8 mouse cellular contexts compared by ENCODE assay signal in genomic region chr5:128917116-128917959, GRCm38 (mm10). TPM values are rescaled to one million over a fixed set of nuclear protein-coding genes. Genes with fewer than 3 reads are reported as not detected.
DNase-seq lines count a peak whose midpoint lies in the region; ATAC-seq and TF ChIP-seq lines count a peak whose summit lies in the region.

No protein-coding gene starts in this region.

- no peaks in the 10 kb centered on the region for H3K27me3 ChIP-seq in heart, adult 2 months (ENCODE audit: control insufficient read depth, insufficient read depth, low read length)
- H3K27me3 ChIP-seq in midbrain, embryonic 14.5 days (ENCODE audit: control insufficient read depth, insufficient read depth, low read length): no peaks in the 10 kb centered on the region

- peak; percentile 20 to 59 for DNase-seq in heart, adult 2 months
- no peak for DNase-seq in heart, adult 11 months
- DNase-seq in adrenal gland, adult (ENCODE audit: inconsistent age in 2 of 2, low spot score in 1 of 2): peak; percentile 44 to 82
- DNase-seq in kidney, postnatal 4 days: peak; percentile 94
- peak; percentile 70 for DNase-seq in midbrain, embryonic 14.5 days
- DNase-seq in urinary bladder, postnatal 4 days (ENCODE audit: low spot score in 2 of 2): peak; percentile 47 to 80
- DNase-seq in cerebellum, adult 18-20 months: no peak

- no peak for TF ChIP-seq POLR2A in heart, adult 2 months (IDR thresholded peaks at IDR 0.05; ENCODE audit: insufficient read depth, low read depth, low read length)

- 8% methylated on average over 10 of the region's 10 CpGs for WGBS in heart, adult 2 months
- 20% methylated on average over 10 of the region's 10 CpGs for WGBS in midbrain, embryonic 14.5 days

- H3K9me3 ChIP-seq in midbrain, embryonic 14.5 days (ENCODE audit: control insufficient read depth, low read length): no peaks in the 10 kb centered on the region

- TF ChIP-seq CTCF in heart, adult 2 months (IDR thresholded peaks at IDR 0.05): no peak

- 0 out of 2 replicates have a peak, but pooled peaks have one; percentile 20 for ATAC-seq in granulocyte monocyte progenitor cell, adult 5-6 weeks (replicated peaks; ENCODE audit: poor library complexity, severe bottlenecking)
- no peak for ATAC-seq in midbrain, embryonic 14.5 days (ENCODE audit: low FRiP score, low TSS enrichment)

- no peak overlapping the region for H3K4me3 ChIP-seq in heart, adult 2 months
- H3K4me3 ChIP-seq in midbrain, embryonic 14.5 days (replicated peaks; ENCODE audit: low read depth, low read length): no peak overlapping the region

- H3K4me1 ChIP-seq in heart, adult 2 months (ENCODE audit: control insufficient read depth, insufficient read depth, low read length): no peaks in the 10 kb centered on the region
- H3K4me1 ChIP-seq in midbrain, embryonic 14.5 days (ENCODE audit: control insufficient read depth, insufficient read depth, low read length): no peaks in the 10 kb centered on the region; the same call in 1 of the 2 replicates

- H3K36me3 ChIP-seq in heart, adult 2 months (ENCODE audit: control insufficient read depth, insufficient read depth, low read length): no peaks in the 10 kb centered on the region
- H3K36me3 ChIP-seq in midbrain, embryonic 14.5 days (ENCODE audit: control insufficient read depth, insufficient read depth, low read length): no peaks in the 10 kb centered on the region

- TF ChIP-seq EP300 in heart, adult 2 months (IDR thresholded peaks at IDR 0.05; ENCODE audit: insufficient read depth, low read depth, low read length): no peak

- H3K9ac ChIP-seq in heart, adult 2 months (ENCODE audit: low read depth, low read length): no peak overlapping the region
- H3K9ac ChIP-seq in midbrain, embryonic 14.5 days (replicated peaks; ENCODE audit: low read length): no peak overlapping the region

- no peak overlapping the region for H3K27ac ChIP-seq in heart, adult 2 months
- no peak overlapping the region for H3K27ac ChIP-seq in midbrain, embryonic 14.5 days (replicated peaks; ENCODE audit: low read depth, low read length)

- no peaks in the 10 kb centered on the region for H3K79me2 ChIP-seq in heart, adult 2 months (replicated peaks; ENCODE audit: control insufficient read depth, insufficient read depth, low read length)

- intact Hi-C loops in heart, adult 2 months (cut with DNase I): no loop called here

- H3K4me2 ChIP-seq in midbrain, embryonic 14.5 days (ENCODE audit: low read length): no peak overlapping the region

RNA-seq across cellular contexts. Expression of gene Rimbp2, which starts 35.9 kb away (rescaled TPM):
- under 1 TPM in 1 of 2 experiments, not detected in 1; 0.07 TPM for total RNA-seq in heart, adult 2 months (2021)
- polyA plus RNA-seq in heart, adult 2 months (2012; rRNA removed): 0.06 and 0.15 TPM in 2 replicates
- total RNA-seq in granulocyte monocyte progenitor cell, adult 5-6 weeks (2014; fragmentation: Nextera tagmentation): not detected in 2 replicates
- total RNA-seq in granulocyte monocyte progenitor cell, adult 5-6 weeks (2017): not detected in 2 replicates
- 5.1 and 5.8 TPM in 2 replicates for polyA plus RNA-seq in midbrain, embryonic 14.5 days (2014; fragmentation: Nextera tagmentation; extraction: Ambion mirVana)

Comparison
In these comparisons a context has a peak if more than half of its experiments do, and no peak if none do; other contexts are left out.
1. DNase-seq: peak in heart, adult 2 months (2 of 2), adrenal gland, adult (2 of 2), kidney, postnatal 4 days (2 of 2), midbrain, embryonic 14.5 days (single experiment) and urinary bladder, postnatal 4 days (2 of 2); none in heart, adult 11 months (single experiment) and cerebellum, adult 18-20 months (0 of 2).